Mouse (Mus musculus) 416B (cell line): ENCODE measurements around the gene Rere.
"Not testable (repeated sequence)": the region's sequence is repeated elsewhere in the genome, so short reads cannot be mapped to it uniquely, and the experiment has no call there.

Experiments
- DNase-seq: peaks from one replicate; pipeline ENCODE4 v3.0.0; 2011; ENCODE audit warnings: low read depth

The Rere gene

GRCm38 (mm10) chr4:150283335-150283638, 1.8 kb downstream of the Rere start:
- no peak for DNase-seq

GRCm38 (mm10) chr4:150283993-150284392, 2.5 kb downstream of the Rere start:
- DNase-seq: no peak

GRCm38 (mm10) chr4:150286980-150287379, 5.5 kb downstream of the Rere start:
- DNase-seq: peak; percentile 72

GRCm38 (mm10) chr4:150287463-150287862, 6.0 kb downstream of the Rere start:
- not testable (repeated sequence) for DNase-seq

- DNase-seq: no peak
Measured at GRCm38 (mm10) chr4:150291900-150292299, 10.5 kb downstream of the Rere start.

GRCm38 (mm10) chr4:150294870-150295269, 13.4 kb downstream of the Rere start:
- DNase-seq: no peak

- DNase-seq: peak; percentile 59
Measured at GRCm38 (mm10) chr4:150295966-150296365, 14.5 kb downstream of the Rere start.

GRCm38 (mm10) chr4:150302726-150303125, 21.3 kb downstream of the Rere start:
- DNase-seq: no peak

GRCm38 (mm10) chr4:150306701-150307100, 25.3 kb downstream of the Rere start:
- DNase-seq: no peak

- DNase-seq: no peak
Measured at GRCm38 (mm10) chr4:150307226-150307625, 25.8 kb downstream of the Rere start.

GRCm38 (mm10) chr4:150311431-150311830, 30.0 kb downstream of the Rere start:
- no peak for DNase-seq

- no peak for DNase-seq
Measured at GRCm38 (mm10) chr4:150312646-150313045, 31.2 kb downstream of the Rere start.

GRCm38 (mm10) chr4:150315301-150315700, 33.9 kb downstream of the Rere start:
- DNase-seq: peak; percentile 26

GRCm38 (mm10) chr4:150316546-150316945, 35.1 kb downstream of the Rere start:
- peak; percentile 71 for DNase-seq

- no peak for DNase-seq
Measured at GRCm38 (mm10) chr4:150325046-150325801, 43.8 kb downstream of the Rere start.

- no peak for DNase-seq
Measured at GRCm38 (mm10) chr4:150326005-150326404, 44.6 kb downstream of the Rere start.

GRCm38 (mm10) chr4:150327476-150327875, 46.0 kb downstream of the Rere start:
- DNase-seq: no peak

- DNase-seq: no peak
Measured at GRCm38 (mm10) chr4:150333927-150334682, 52.7 kb downstream of the Rere start.

- DNase-seq: no peak
Measured at GRCm38 (mm10) chr4:150337260-150337659, 55.8 kb downstream of the Rere start.

- no peak for DNase-seq
Measured at GRCm38 (mm10) chr4:150338906-150339650, 57.6 kb downstream of the Rere start.

- peak; percentile 72 for DNase-seq
Measured at GRCm38 (mm10) chr4:150340796-150341525, 59.5 kb downstream of the Rere start.

- DNase-seq: peak; percentile 73
Measured at GRCm38 (mm10) chr4:150344526-150344925, 63.1 kb downstream of the Rere start.
